Mouse (Mus musculus) stomach, postnatal 0 days (tissue): ENCODE measurements at regions not wholly inside any gene's neighbourhood (a gene's known extent, or its start where the extent isn't known, plus 50 kb on each side); places are given as distances from the start of the nearest gene placed in this dataset.

ENCODE experiments used
- CTCF ChIP-seq: IDR thresholded peaks from 2 replicates; pipeline ENCODE4 v1.5.1; 2016; ENCODE audit warnings: antibody characterized with exemption, low read depth, mild to moderate bottlenecking, moderate library complexity
- EP300 ChIP-seq: optimal IDR thresholded peaks from 2 replicates; pipeline ENCODE3; 2016; ENCODE audit warnings: antibody characterized with exemption

GRCm38 (mm10) chr2:45219851-45220250 is 102.7 kb upstream of the Zeb2 start:
- TF ChIP-seq CTCF: no peak
- TF ChIP-seq EP300: no peak
